Mouse (Mus musculus) lung, postnatal 36 days (tissue): ENCODE measurements at regions not wholly inside any gene's neighbourhood (a gene's known extent, or its start where the extent isn't known, plus 50 kb on each side); places are given as distances from the start of the nearest gene placed in this dataset.

Experiments used
- DNase-seq: peaks from one replicate; pipeline ENCODE4 v3.0.0; 2022; ENCODE audit warnings: mixed read lengths

- DNase-seq, result no peak
Measured at GRCm38 (mm10) chr1:30540088-30540698, 333.5 kb downstream of the Phf3 start.

GRCm38 (mm10) chr1:30536989-30537975, 336.4 kb downstream of the Phf3 start:
- no peak for DNase-seq

GRCm38 (mm10) chr1:30517348-30517747, 356.4 kb downstream of the Phf3 start:
- no peak for DNase-seq

- DNase-seq, result no peak
Measured at GRCm38 (mm10) chr1:30515846-30516245, 357.9 kb downstream of the Phf3 start.

- DNase-seq, result no peak
Measured at GRCm38 (mm10) chr1:30503224-30503623, 370.5 kb downstream of the Phf3 start.

GRCm38 (mm10) chr1:30460295-30460958, 413.3 kb downstream of the Phf3 start:
- DNase-seq, result no peak

GRCm38 (mm10) chr1:30437964-30438363, 435.8 kb downstream of the Phf3 start:
- DNase-seq, result no peak

GRCm38 (mm10) chr1:30416582-30416981, 457.1 kb downstream of the Phf3 start:
- DNase-seq, result no peak

GRCm38 (mm10) chr1:30414881-30415439, 458.8 kb downstream of the Phf3 start:
- no peak for DNase-seq
